Mouse (Mus musculus) kidney, adult 18-20 months (tissue): ENCODE measurements at regions not wholly inside any gene's neighbourhood (a gene's known extent, or its start where the extent isn't known, plus 50 kb on each side); places are given as distances from the start of the nearest gene placed in this dataset.

Experiments
- DNase-seq: peaks from one replicate; pipeline ENCODE4 v3.0.0; 2021

- DNase-seq: no peak
Measured at GRCm38 (mm10) chr10:38147421-38147820, 674.2 kb downstream of the Rfpl4b start.

DNA sequence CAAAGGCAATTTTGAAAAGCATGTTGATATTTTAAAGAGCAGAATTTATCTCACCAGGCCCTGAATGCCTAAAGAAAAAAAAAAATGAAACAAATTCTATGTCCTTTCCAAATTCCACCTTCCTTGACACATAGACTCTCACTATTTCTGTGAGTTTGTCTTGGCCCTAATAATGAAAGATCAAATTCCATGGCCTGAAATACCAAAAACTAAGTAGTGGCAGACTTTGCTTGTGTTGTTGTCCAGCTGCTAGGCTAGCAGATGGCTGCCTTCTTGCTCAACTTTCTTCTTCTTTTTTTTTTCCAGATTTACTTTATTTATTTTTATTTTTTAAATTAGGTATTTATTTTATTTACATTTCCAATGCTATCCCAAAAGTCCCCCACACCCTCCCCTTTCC, 682.4 kb downstream of the Rfpl4b start:
- no peak for DNase-seq

DNA sequence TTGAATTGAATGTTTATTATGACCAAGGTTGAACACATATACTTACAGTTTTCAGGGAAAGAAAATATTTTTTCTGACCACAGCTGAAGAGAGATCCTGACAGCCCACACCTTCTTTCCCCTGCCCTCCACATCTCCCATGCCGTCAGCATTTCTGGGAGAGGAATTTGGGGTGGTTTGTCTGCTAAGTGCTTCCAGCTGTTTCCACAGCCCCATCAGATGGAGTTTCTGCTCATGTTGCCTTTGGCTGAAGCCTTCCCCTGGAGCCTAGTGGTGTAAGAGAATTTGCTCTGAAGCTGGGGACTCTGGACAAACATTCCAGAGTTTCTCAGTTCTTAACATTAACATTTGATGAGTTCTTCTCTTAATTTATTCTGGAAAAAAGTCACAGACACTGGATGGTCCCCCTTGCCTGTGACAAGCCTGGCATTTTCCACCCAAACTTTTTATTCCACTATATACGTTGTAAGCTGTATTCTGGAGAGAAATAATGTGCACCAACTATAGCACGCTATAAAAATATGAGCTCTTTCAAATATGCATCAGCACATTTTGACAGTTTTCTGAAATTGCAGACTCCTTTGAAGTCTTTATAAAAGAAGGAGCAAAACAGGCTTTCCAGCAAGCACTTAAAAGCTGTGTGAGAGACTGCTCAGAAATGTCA, 699.5 kb downstream of the Rfpl4b start:
- DNase-seq: no peak

- DNase-seq: no peak
Measured at GRCm38 (mm10) chr10:38118601-38119000, 703.0 kb downstream of the Rfpl4b start.

DNA sequence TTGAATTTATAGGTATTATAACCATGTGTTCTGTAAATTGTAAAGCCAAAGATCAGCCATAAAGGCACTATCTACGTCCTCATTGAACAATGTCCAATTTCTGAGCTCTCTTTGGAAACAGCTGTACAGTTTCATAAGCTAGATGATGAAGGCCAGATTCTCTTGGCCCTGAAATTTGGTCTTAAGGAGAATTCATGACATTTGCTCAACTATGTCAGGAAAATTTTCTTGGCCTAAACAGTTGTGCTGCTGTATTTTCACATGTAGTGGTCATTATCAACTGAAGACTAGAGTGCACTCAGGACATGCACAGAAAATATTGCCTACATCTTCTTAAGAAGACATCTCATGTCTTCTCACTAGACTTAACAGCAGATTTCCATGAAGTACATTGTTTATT, 705.1 kb downstream of the Rfpl4b start:
- DNase-seq: no peak

DNA sequence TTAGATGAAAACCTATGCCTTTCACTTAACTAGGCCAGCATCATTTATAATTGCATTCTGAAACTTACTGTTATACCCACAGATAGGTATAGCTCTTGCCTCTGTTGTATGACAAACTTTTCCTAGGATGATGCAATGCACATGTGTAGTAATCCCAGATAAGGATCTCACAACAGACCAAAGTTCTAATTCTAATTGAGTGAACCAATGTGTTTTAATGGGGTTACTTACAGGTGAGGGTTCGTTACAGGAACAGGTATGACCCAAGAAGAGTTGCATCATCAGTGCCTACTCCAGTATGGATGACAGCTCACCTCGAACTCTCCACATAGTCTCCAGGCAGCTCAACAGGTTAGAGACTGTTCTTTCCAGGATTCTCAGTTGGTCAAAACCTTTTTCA, 707.4 kb downstream of the Rfpl4b start:
- DNase-seq: no peak

GRCm38 (mm10) chr10:38108591-38108990, 713.0 kb downstream of the Rfpl4b start:
- no peak for DNase-seq

DNA sequence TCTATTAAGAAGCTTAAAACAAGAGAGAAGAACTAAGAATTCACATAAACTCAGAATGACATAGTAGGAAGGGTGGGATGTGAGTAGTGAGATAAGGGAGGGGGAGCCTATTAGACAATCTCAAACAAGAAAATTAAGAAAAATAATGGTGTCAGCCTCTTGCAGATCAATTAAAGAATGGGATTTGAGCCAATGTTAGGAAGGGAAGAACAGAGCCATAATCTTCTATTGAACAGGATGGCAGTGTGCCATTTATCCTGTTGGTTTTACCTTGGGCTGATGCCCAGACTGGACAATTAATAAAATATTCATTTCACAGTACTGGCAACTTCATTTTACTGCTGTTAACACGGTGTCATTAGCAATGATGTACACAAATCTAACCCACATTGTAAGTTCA, 718.0 kb downstream of the Rfpl4b start:
- no peak for DNase-seq

DNA sequence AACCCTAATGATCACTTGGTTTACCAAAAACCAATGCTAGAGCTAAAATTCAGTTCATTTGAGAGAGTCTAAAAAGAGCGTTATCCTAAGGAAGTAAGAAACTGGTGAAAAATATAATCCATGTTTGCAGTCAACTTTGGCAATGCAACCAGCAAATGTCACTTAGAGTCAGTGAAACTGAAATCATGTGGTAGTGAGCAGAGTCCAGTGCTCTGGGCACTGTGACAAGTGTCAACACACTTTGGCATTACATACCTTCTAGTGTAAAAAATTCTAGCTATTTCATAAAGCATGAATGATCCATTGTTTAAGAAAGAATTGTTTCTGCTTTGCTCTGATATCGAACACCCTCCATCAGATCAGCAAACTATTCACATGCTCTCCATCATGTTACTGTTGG, 743.1 kb downstream of the Rfpl4b start:
- no peak for DNase-seq

DNA sequence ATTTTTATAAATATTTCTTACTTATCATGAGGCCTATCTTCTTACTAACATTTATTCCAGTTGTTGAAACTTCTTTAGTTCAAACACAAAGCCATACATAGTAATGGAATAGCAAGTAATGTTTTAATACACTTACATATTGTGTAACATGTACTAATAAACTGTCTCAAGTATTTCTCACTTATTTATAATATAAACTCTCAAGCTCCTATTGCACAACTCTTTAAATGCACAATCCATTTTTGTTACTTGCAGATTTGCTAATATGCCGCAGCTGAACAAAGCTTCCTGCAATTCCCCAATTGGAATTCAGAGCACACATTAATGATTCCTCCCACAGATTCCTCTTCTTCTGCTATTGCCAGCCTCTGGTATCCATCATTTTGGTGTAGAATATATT, 749.2 kb downstream of the Rfpl4b start:
- no peak for DNase-seq

- no peak for DNase-seq
Measured at GRCm38 (mm10) chr10:38059050-38059449, 762.5 kb downstream of the Rfpl4b start.

GRCm38 (mm10) chr10:38010452-38010851, 811.1 kb downstream of the Rfpl4b start:
- no peak for DNase-seq

DNA sequence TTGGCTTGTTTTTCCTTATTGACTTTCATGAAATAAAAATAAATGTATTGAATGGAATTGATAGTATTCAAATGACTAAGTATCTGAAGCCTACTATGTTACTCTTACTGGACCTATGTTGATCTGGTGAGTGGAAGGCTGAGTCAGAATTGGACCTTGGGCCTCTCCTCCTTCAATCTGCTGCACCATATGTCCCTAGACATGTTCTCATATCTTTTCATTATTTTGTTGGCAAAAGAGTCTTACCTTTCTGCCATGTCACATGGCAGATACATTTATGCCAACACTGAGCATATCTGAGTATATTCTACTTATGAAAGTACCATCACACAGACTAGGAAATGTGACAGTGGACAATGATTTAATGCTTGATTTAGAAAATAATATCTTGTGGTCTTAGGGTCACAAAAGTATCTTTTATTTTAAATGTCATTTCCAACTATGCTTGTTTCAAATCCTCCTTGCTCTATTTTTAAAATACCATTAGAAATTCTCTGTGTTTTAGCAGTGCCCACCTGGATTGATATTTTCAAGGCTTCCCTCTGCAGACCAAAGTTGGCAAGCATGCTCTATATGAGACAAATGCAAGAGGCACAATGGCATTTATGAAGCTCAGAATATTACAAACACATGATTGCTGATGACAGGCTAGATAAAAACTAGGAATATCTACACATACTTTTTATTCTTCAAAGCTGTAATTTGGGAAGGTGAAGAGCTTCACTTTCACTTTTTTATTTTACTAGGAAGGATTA, 825.7 kb downstream of the Rfpl4b start:
- DNase-seq: no peak

DNA sequence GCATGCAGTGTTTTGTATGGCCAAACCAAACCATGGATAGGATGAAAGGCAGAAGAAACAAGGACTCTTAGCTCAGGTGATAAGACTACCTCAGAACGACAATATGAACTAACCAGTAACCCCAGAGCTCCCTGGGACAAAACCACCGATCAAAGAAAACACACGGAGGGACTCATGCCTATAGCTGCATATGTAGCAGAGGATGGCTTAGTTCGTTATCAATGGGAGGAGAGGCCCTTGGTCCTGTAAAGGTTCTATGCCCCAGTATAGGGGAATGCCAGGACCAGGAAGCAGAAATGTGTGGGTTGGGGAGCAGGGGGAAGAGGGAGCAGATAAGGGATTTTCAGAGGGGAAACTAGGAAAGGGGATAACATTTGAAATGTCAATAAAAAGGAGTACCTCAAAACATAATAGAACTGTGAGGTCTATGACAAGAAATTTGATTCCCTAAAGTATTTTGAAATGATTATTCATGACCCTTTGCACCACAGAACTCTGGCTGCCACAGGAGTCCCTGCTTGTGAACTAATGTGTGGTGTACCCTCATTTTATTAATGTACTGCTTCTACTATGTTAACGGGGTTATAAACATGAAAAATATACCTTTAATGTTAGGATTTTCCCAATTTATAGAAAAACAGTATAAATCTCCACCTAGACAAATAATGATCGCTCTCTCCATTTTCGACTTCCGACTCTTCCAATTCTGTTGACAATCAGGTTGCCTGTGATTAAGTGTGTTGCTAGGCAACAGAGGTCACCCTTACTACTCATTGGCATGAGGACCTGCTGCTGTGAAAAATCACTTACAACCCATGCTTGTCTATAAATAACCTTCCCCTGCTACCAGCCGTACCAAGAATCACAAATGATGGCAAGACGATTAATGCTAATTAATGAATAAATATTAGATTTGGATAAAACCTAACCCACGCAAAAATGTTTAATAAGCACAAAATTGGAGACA, 833.0 kb downstream of the Rfpl4b start:
- DNase-seq: no peak

GRCm38 (mm10) chr10:37978899-37979539, 840.3 kb upstream of the Marcks start:
- DNase-seq: no peak

DNA sequence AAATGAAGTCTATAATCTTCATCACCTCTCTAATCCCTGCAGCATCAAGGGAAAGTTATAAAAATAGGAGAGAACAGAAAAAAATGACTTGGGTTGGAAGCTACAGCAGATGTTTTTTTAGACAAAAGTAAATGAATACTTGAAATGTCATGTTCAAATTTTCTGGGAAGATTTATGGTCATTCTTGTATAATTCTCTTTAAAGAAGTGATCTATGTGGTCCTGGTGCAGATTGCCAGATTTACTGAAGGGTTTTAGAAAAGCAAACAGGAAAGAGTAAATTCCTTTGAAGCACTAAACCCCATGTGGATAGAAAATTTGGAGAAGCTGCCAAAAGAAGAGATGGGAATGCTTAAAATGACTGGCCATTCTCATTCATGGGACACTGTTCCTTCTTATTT, 821.3 kb upstream of the Marcks start:
- DNase-seq: no peak

DNA sequence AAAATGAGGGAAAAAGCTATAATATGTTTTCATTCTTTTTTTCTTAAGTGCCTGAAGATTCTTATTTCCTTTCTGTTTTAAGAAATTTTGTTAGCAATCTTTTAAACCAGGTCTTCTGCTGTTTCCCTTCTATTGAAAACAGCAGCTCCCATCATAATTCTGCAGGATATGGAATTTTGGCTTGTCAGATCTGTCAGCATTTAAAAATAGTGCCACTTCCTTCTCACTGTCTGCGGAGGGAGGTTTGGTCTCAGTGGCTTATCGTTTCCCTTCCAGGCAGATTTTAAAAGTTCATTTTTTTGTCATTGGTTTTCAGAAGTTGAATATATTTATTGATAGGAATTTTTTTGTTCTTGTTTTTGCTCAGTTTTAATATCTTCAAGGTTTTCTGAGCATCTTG, 776.1 kb upstream of the Marcks start:
- no peak for DNase-seq

- no peak for DNase-seq
Measured at GRCm38 (mm10) chr10:37911669-37912068, 772.9 kb upstream of the Marcks start.

- no peak for DNase-seq
Measured at GRCm38 (mm10) chr10:37908276-37908675, 769.6 kb upstream of the Marcks start.

DNA sequence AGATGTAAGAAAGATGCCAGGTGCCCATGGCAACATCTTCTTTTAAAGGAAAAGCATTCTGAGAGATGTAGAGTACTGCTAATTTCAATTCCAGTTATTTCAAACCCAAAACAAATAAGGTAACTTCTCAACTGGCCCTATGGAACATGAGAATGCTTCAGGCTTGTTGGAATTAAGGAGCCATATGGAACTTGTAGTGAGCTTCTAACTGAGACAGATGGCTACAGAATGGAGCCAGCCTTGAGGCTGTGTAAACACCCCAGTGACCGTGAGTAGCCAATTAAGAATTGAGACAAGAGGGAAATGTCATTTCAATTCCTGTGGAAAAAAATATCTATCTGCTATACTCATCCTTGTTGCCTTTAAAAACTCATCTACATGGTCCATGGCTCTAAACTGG, 769.0 kb upstream of the Marcks start:
- no peak for DNase-seq

GRCm38 (mm10) chr10:37887961-37888360, 749.2 kb upstream of the Marcks start:
- DNase-seq: no peak

DNA sequence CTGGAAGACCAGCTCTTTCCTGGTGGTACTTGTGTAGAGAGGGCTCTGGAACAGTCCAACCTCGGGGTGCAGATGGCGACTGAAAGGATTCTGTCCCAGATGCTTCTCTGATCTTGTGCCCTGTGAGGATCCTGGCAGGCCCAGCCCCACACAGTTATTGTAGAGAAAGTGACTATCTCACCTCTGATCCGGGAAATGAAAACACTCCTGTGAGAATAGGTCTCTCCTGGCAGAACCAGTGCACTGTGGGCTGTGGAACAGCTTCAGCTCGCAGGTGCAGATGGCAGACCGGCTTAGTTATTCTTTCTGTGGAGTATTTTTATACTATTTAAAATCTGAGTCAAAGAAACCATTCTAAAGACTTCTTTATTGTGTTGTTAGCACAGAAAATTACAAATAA, 742.1 kb upstream of the Marcks start:
- no peak for DNase-seq

DNA sequence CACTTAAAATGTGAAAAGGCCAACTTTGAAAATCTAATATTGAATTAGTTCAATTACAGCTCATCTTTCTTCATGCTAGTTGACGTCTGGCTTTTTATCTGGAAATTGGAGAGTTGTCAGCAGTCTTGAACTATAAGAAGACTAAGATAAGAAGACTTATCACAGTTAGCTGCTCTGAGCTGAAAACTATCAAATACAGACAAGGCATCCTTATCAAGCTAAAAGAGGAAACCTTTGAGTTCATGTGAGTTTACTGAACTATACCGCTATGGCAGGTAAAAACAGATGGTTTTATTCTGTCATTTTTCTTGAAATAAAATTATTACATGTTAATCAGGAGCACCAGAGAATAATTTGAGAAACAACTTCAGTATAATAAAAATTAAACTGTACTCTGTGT, 735.2 kb upstream of the Marcks start:
- DNase-seq: no peak
